Mouse (Mus musculus): ENCODE results near the gene Olfr1045. TPM values are rescaled to one million over a fixed set of nuclear protein-coding genes. Genes with fewer than 3 reads are reported as not detected.
"Not testable (repeated sequence)": the region's sequence is repeated elsewhere in the genome, so short reads cannot be mapped to it uniquely, and the experiment has no call there.

Gene Olfr1045
- not detected for total RNA-seq (2021)
- long read RNA-seq, experiment 1: 0 reads
- long read RNA-seq, experiment 2: 0 reads

- no peak for DNase-seq (ENCODE audit: low spot score in 2 of 2)
- H3K4me3 ChIP-seq: no peak within 1 kb of the TSS
- H3K27ac ChIP-seq: no peak within 1 kb of the TSS
- no peak for TF ChIP-seq CTCF (conservative IDR thresholded peaks at IDR 0.05)
Measured at GRCm38 (mm10) chr2:86202909-86203308, at the start of gene Olfr1045. Gene Olfr1045 (minus strand): TSS chr2:86203009.

- H3K4me3 ChIP-seq: no peak within 1 kb of the TSS
- H3K27ac ChIP-seq: no peak within 1 kb of the TSS
- TF ChIP-seq CTCF (conservative IDR thresholded peaks at IDR 0.05): no peak
- no peak for DNase-seq (ENCODE audit: low spot score in 2 of 2)
Measured at GRCm38 (mm10) chr2:86240189-86240588, 37.4 kb upstream of the Olfr1045 start, which contains the start of gene Olfr1048. Gene Olfr1048 (minus strand): TSS chr2:86240289.

GRCm38 (mm10) chr2:86231301-86231700, 28.5 kb upstream of the Olfr1045 start, which contains the start of gene Olfr1047:
Gene Olfr1047 (minus strand): TSS chr2:86231401.
- DNase-seq (ENCODE audit: low spot score in 2 of 2): no peak
- Histone ChIP-seq H3K27ac (no peak within 1 kb of the TSS), H3K4me3 (no peak within 1 kb of the TSS)
- no peak for TF ChIP-seq CTCF (conservative IDR thresholded peaks at IDR 0.05)

- Histone ChIP-seq H3K27ac (no peak within 1 kb of the TSS), H3K4me3 (no peak within 1 kb of the TSS)
- no peak for DNase-seq (ENCODE audit: low spot score in 2 of 2)
- TF ChIP-seq CTCF (conservative IDR thresholded peaks at IDR 0.05): no peak
Measured at GRCm38 (mm10) chr2:86219214-86219613, 16.4 kb upstream of the Olfr1045 start, which contains the start of gene Olfr1046. Gene Olfr1046 (minus strand): TSS chr2:86219314.

- no peak overlapping the region for H3K4me3 ChIP-seq
- DNase-seq (ENCODE audit: low spot score in 2 of 2): no peak
- TF ChIP-seq CTCF (conservative IDR thresholded peaks at IDR 0.05): no peak
- no peak overlapping the region for H3K27ac ChIP-seq
Measured at GRCm38 (mm10) chr2:86195863-86196262, 6.9 kb downstream of the Olfr1045 start.

- no peak for TF ChIP-seq CTCF (conservative IDR thresholded peaks at IDR 0.05)
- Histone ChIP-seq H3K4me3 (no peak within 1 kb of the TSS), H3K27ac (no peak within 1 kb of the TSS)
- no peak for DNase-seq (ENCODE audit: low spot score in 2 of 2)
Measured at GRCm38 (mm10) chr2:86185583-86185982, 17.2 kb downstream of the Olfr1045 start, which contains the start of gene Olfr52. Gene Olfr52 (minus strand): TSS chr2:86185683.

GRCm38 (mm10) chr2:86179950-86180349, 22.9 kb downstream of the Olfr1045 start:
- H3K4me3 ChIP-seq: no peak overlapping the region
- TF ChIP-seq CTCF (conservative IDR thresholded peaks at IDR 0.05): no peak
- no peak overlapping the region for H3K27ac ChIP-seq
- no peak for DNase-seq (ENCODE audit: low spot score in 2 of 2)

- H3K4me3 ChIP-seq: no peak within 1 kb of the TSS
Measured at GRCm38 (mm10) chr2:86177720-86178119, 25.1 kb downstream of the Olfr1045 start, which contains the start of gene Olfr1044. Gene Olfr1044 (minus strand): TSS chr2:86177820.

GRCm38 (mm10) chr2:86175422-86175821, 27.4 kb downstream of the Olfr1045 start:
- DNase-seq (ENCODE audit: low spot score in 2 of 2); H3K27ac ChIP-seq; H3K4me3 ChIP-seq: not testable (repeated sequence)

More at GRCm38 (mm10) chr2:86177720-86178119, 25.1 kb downstream of the Olfr1045 start, which contains the start of gene Olfr1044:
- no peak for DNase-seq (ENCODE audit: low spot score in 2 of 2)
- TF ChIP-seq CTCF (conservative IDR thresholded peaks at IDR 0.05): no peak
- no peak within 1 kb of the TSS for H3K27ac ChIP-seq

- no peak for TF ChIP-seq CTCF (conservative IDR thresholded peaks at IDR 0.05)
- no peak for DNase-seq (ENCODE audit: low spot score in 2 of 2)
- H3K4me3 ChIP-seq: no peak within 1 kb of the TSS
- H3K27ac ChIP-seq: no peak within 1 kb of the TSS
Measured at GRCm38 (mm10) chr2:86167422-86167821, 35.4 kb downstream of the Olfr1045 start, which contains the start of gene Olfr1043. Gene Olfr1043 (minus strand): TSS chr2:86167522.

- H3K4me3 ChIP-seq: no peak within 1 kb of the TSS
- DNase-seq (ENCODE audit: low spot score in 2 of 2): no peak
- no peak within 1 kb of the TSS for H3K27ac ChIP-seq
- TF ChIP-seq CTCF (conservative IDR thresholded peaks at IDR 0.05): no peak
Measured at GRCm38 (mm10) chr2:86161738-86162137, 41.1 kb downstream of the Olfr1045 start, which contains the start of gene Olfr1042. Gene Olfr1042 (minus strand): TSS chr2:86161838.

GRCm38 (mm10) chr2:86146632-86147031, 56.2 kb downstream of the Olfr1045 start, which contains the start of gene Olfr1040:
Gene Olfr1040 (minus strand): TSS chr2:86146732.
- no peak within 1 kb of the TSS for H3K27ac ChIP-seq
- no peak for TF ChIP-seq CTCF (conservative IDR thresholded peaks at IDR 0.05)
- H3K4me3 ChIP-seq: no peak within 1 kb of the TSS
- no peak for DNase-seq (ENCODE audit: low spot score in 2 of 2)

Other genes with a start within 250 kb of the Olfr1045 start
- not detected for gene Olfr1029, start 229.1 kb downstream of the Olfr1045 start, total RNA-seq (2021)
- gene Olfr1030, start 223.7 kb downstream of the Olfr1045 start, total RNA-seq (2021): not detected
- gene Olfr1031, start 212.7 kb downstream of the Olfr1045 start, total RNA-seq (2021): not detected
- gene Olfr1032, start 197.5 kb downstream of the Olfr1045 start, total RNA-seq (2021): not detected
- not detected for gene Olfr1033, start 182.4 kb downstream of the Olfr1045 start, total RNA-seq (2021)
- gene Olfr1034, start 157.1 kb downstream of the Olfr1045 start, total RNA-seq (2021): not detected
- gene Olfr1036, start 129.0 kb downstream of the Olfr1045 start, total RNA-seq (2021): not detected
- gene Olfr1037, start 115.6 kb downstream of the Olfr1045 start, total RNA-seq (2021): not detected
- gene Olfr1039, start 67.1 kb downstream of the Olfr1045 start, total RNA-seq (2021): not detected
- not detected for gene Olfr1040, start 56.3 kb downstream of the Olfr1045 start, total RNA-seq (2021)
- gene Olfr1042, start 41.2 kb downstream of the Olfr1045 start, total RNA-seq (2021): not detected
- gene Olfr1043, start 35.5 kb downstream of the Olfr1045 start, total RNA-seq (2021): not detected
- gene Olfr1044, start 25.2 kb downstream of the Olfr1045 start, total RNA-seq (2021): not detected
- not detected for gene Olfr52, start 17.3 kb downstream of the Olfr1045 start, total RNA-seq (2021)
- not detected for gene Olfr1046, start 16.3 kb upstream of the Olfr1045 start, total RNA-seq (2021)
- gene Olfr1047, start 28.4 kb upstream of the Olfr1045 start, total RNA-seq (2021): not detected
- not detected for gene Olfr1048, start 37.3 kb upstream of the Olfr1045 start, total RNA-seq (2021)
- gene Olfr1049, start 55.3 kb upstream of the Olfr1045 start, total RNA-seq (2021): not detected
- not detected for gene Olfr1051, start 76.1 kb upstream of the Olfr1045 start, total RNA-seq (2021)
- gene Olfr1052, start 89.4 kb upstream of the Olfr1045 start, total RNA-seq (2021): not detected
- gene Olfr1053, start 112.3 kb upstream of the Olfr1045 start, total RNA-seq (2021): not detected
- not detected for gene Olfr1054, start 132.4 kb upstream of the Olfr1045 start, total RNA-seq (2021)
- not detected for gene Olfr1055, start 147.3 kb upstream of the Olfr1045 start, total RNA-seq (2021)
- not detected for gene Olfr1056, start 159.5 kb upstream of the Olfr1045 start, total RNA-seq (2021)
- gene Olfr1057, start 175.4 kb upstream of the Olfr1045 start, total RNA-seq (2021): not detected
- not detected for gene Olfr1058, start 185.6 kb upstream of the Olfr1045 start, total RNA-seq (2021)
- gene Olfr1061, start 211.0 kb upstream of the Olfr1045 start, total RNA-seq (2021): not detected
- not detected for gene Olfr1062, start 223.7 kb upstream of the Olfr1045 start, total RNA-seq (2021)
- not detected for gene Olfr1065, start 247.6 kb upstream of the Olfr1045 start, total RNA-seq (2021)

Measured in layer of hippocampus, adult 2 months (tissue).